Mouse (Mus musculus) gonadal fat pad, adult 2 months (tissue): Measurements from ENCODE around the gene Sap30l. TPM values are rescaled to one million over a fixed set of nuclear protein-coding genes. Genes with fewer than 3 reads are reported as not detected.

Experiments
- polyA plus RNA-seq: library from polyadenylated mRNA; depleted of rRNA; stranded (reverse); fragments of >200 nt; gene quantifications from 2 replicates; pipeline ENCODE4 v1.2.3, GENCODE M21; 2012; rRNA removed

Sap30l gene
- polyA plus RNA-seq, 1 experiment = 19.4 TPM

Other genes with a start within 250 kb of the Sap30l start
- 31.9 and 32.3 TPM in 2 replicates for gene Galnt10, start 156.2 kb upstream of the Sap30l start, polyA plus RNA-seq
- not detected in 2 replicates for gene Hand1, start 31.2 kb downstream of the Sap30l start, polyA plus RNA-seq
- 43.0 and 56.5 TPM in 2 replicates for gene Larp1, start 207.4 kb downstream of the Sap30l start, polyA plus RNA-seq